Mouse (Mus musculus) ovary, adult 10 weeks (tissue): ENCODE results near the gene Bhlhe23. TPM values are rescaled to one million over a fixed set of nuclear protein-coding genes. Genes with fewer than 3 reads are reported as not detected.

Source experiments
- polyA plus RNA-seq: library from polyadenylated mRNA; stranded (reverse); fragments of 350-450 nt; fragmentation: Illumina TruSeq; extraction: RNeasy Lipid Tissue Mini Kit (QIAGEN cat#74804); gene quantifications from one replicate; pipeline ENCODE4 v1.2.3, GENCODE M21; 2014

The Bhlhe23 gene
- polyA plus RNA-seq = not detected

DNA sequence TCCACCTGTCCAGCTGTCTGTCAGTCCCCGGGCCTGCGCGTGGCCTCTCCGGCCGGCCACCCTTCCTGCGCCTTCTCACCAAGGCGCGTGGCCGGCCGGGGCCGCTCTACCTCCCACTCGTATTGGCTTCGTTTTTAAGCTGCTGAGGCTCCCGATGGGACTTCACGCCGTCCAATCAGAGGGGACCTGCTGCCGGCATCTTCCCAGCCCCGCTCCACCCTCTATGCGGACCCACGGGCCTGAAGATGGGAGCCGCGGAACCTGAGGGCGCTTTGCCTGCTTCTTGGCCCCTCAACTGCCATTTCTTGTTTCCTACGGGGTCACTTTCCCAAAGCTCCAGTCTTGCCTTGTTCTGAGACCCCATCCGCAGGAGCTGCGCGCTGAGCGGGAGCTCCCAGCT is at the start of gene Bhlhe23:
TSS of gene Bhlhe23 (minus strand) at position 108 of the 400 bp plus-strand sequence.

GRCm38 (mm10) chr2:180724585-180725413 is 51.9 kb downstream of the Bhlhe23 start, which contains the start of gene Slc17a9:
Gene Slc17a9, plus strand, starts transcription at chr2:180725263.

Other genes with a start within 250 kb of the Bhlhe23 start
- 20.0 TPM for gene Mrgbp, start 195.6 kb downstream of the Bhlhe23 start, polyA plus RNA-seq
- 19.6 TPM for gene Ogfr, start 187.7 kb downstream of the Bhlhe23 start, polyA plus RNA-seq
- gene Col9a3, start 179.1 kb downstream of the Bhlhe23 start, polyA plus RNA-seq = 0.20 TPM
- 0.71 TPM for gene Tcfl5, start 134.2 kb downstream of the Bhlhe23 start, polyA plus RNA-seq
- gene Dido1, start 66.9 kb downstream of the Bhlhe23 start, polyA plus RNA-seq = 20.8 TPM
- 64.2 TPM for gene Gid8, start 66.8 kb downstream of the Bhlhe23 start, polyA plus RNA-seq
- gene Slc17a9, start 51.6 kb downstream of the Bhlhe23 start, polyA plus RNA-seq = 0.51 TPM
- gene Ythdf1, start 144.0 kb upstream of the Bhlhe23 start, polyA plus RNA-seq = 89.8 TPM
- not detected for gene Birc7, start 152.1 kb upstream of the Bhlhe23 start, polyA plus RNA-seq
- gene Nkain4, start 177.8 kb upstream of the Bhlhe23 start, polyA plus RNA-seq = 1.0 TPM
- gene Arfgap1, start 190.3 kb upstream of the Bhlhe23 start, polyA plus RNA-seq = 3.4 TPM
- not detected for gene Col20a1, start 209.6 kb upstream of the Bhlhe23 start, polyA plus RNA-seq